Mouse (Mus musculus) stomach, embryonic 15.5 days (tissue): ENCODE results near the gene Scnn1a. TPM values are rescaled to one million over a fixed set of nuclear protein-coding genes. Genes with fewer than 3 reads are reported as not detected.

Experiments used
- ATAC-seq: fragments of 200-750 bp; cut with Nextera tagmentation; 2 replicates; pipeline ENCODE4 v1.8.0; 2017; ENCODE audit warnings: low read depth, moderate number of reproducible peaks, moderate TSS enrichment; ENCODE audit not compliant: insufficient read depth, low FRiP score
- H3K27ac ChIP-seq: fragments of 300-500 bp; sonication (generic); 2 replicates; pipeline ENCODE4 v1.5.1; 2015; ENCODE audit warnings: mild to moderate bottlenecking, inconsistent platforms
- H3K27me3 ChIP-seq: fragments of 300-500 bp; sonication (generic); replicated peaks from 2 replicates; pipeline ENCODE4 v1.6.1; 2015; ENCODE audit warnings: inconsistent platforms
- H3K36me3 ChIP-seq: fragments of 300-500 bp; sonication (generic); 2 replicates; pipeline ENCODE4 v1.6.1; 2015; ENCODE audit warnings: inconsistent platforms
- H3K4me1 ChIP-seq: fragments of 300-500 bp; sonication (generic); 2 replicates; pipeline ENCODE4 v1.6.1; 2015; ENCODE audit warnings: inconsistent platforms
- H3K4me2 ChIP-seq: fragments of 300-500 bp; sonication (generic); 2 replicates; pipeline ENCODE4 v1.6.1; 2015; ENCODE audit warnings: mild to moderate bottlenecking, inconsistent platforms
- H3K4me3 ChIP-seq: fragments of 300-500 bp; sonication (generic); replicated peaks from 2 replicates; pipeline ENCODE4 v1.5.1; 2015; ENCODE audit warnings: inconsistent platforms
- H3K9ac ChIP-seq: fragments of 300-500 bp; sonication (generic); 2 replicates; pipeline ENCODE4 v1.6.1; 2015; ENCODE audit warnings: inconsistent platforms
- H3K9me3 ChIP-seq: fragments of 300-500 bp; sonication (generic); 2 replicates; pipeline ENCODE4 v1.6.1; 2016; ENCODE audit warnings: inconsistent platforms
- WGBS: fragments of 180-500 bp; shearing (Covaris S2); methylation state at CpG from one replicate; pipeline ENCODE4 v1.1.7; 2015; 5-methylcytosine and 5-hydroxymethylcytosine counted together
- polyA plus RNA-seq: library from polyadenylated mRNA; unstranded; fragments of >200 nt; fragmentation: Nextera tagmentation; extraction: Ambion mirVana; gene quantifications from 2 replicates; pipeline ENCODE4 v1.2.1, GENCODE M21; 2015

Gene Scnn1a
- polyA plus RNA-seq, 1 experiment from 2014 or later: 3.8 TPM

GRCm38 (mm10) chr6:125389853-125390252 is 69.4 kb downstream of the Scnn1a start:
- Histone ChIP-seq H3K4me3 (no peak overlapping the region), H3K4me2 (no peak overlapping the region), H3K4me1 (no peaks in the 10 kb centered on the region), H3K27me3 (no peaks in the 10 kb centered on the region), H3K9me3 (no peaks in the 10 kb centered on the region), H3K36me3 (no peaks in the 10 kb centered on the region), H3K9ac (no peak overlapping the region), H3K27ac (no peak overlapping the region)
- WGBS: 84% methylated on average over 5 of the region's 5 CpGs
- ATAC-seq: no peak

Other genes starting within 250 kb of the Scnn1a start
- 58.6 and 62.3 TPM in 2 replicates for gene Chd4, start 224.7 kb upstream of the Scnn1a start, polyA plus RNA-seq
- gene Nop2, start 188.8 kb upstream of the Scnn1a start, polyA plus RNA-seq: 55.6 and 60.1 TPM in 2 replicates
- 8.2 and 9.0 TPM in 2 replicates for gene Iffo1, start 175.4 kb upstream of the Scnn1a start, polyA plus RNA-seq
- 1,509 and 1,865 TPM in 2 replicates for gene Gapdh, start 154.2 kb upstream of the Scnn1a start, polyA plus RNA-seq
- gene Ncapd2, start 129.0 kb upstream of the Scnn1a start, polyA plus RNA-seq: 107 and 108 TPM in 2 replicates
- gene Mrpl51, start 128.9 kb upstream of the Scnn1a start, polyA plus RNA-seq: 231 and 236 TPM in 2 replicates
- 6.0 and 6.3 TPM in 2 replicates for gene Vamp1, start 105.1 kb upstream of the Scnn1a start, polyA plus RNA-seq
- 8.0 and 8.8 TPM in 2 replicates for gene Tapbpl, start 88.8 kb upstream of the Scnn1a start, polyA plus RNA-seq
- 2.2 and 2.5 TPM in 2 replicates for gene Cd27, start 83.6 kb upstream of the Scnn1a start, polyA plus RNA-seq
- 0.12 TPM in 2 replicates for gene Tuba3a, start 34.6 kb upstream of the Scnn1a start, polyA plus RNA-seq
- gene Ltbr, start 6.8 kb upstream of the Scnn1a start, polyA plus RNA-seq: 62.7 and 64.5 TPM in 2 replicates
- gene Tnfrsf1a, start 28.7 kb downstream of the Scnn1a start, polyA plus RNA-seq: 67.6 and 69.5 TPM in 2 replicates
- 3.1 and 3.9 TPM in 2 replicates for gene Plekhg6, start 60.1 kb downstream of the Scnn1a start, polyA plus RNA-seq
- 285 and 317 TPM in 2 replicates for gene Cd9, start 174.1 kb downstream of the Scnn1a start, polyA plus RNA-seq
- gene Vwf, start 226.1 kb downstream of the Scnn1a start, polyA plus RNA-seq: 5.7 and 6.6 TPM in 2 replicates